Mouse (Mus musculus): ENCODE measurements around the gene Phlda3. TPM values are rescaled to one million over a fixed set of nuclear protein-coding genes. Genes with fewer than 3 reads are reported as not detected.

Phlda3 gene
- total RNA-seq, 2 experiments from 2014 or later: 11.2 to 12.9 TPM

Other genes starting within 250 kb of the Phlda3 start
- gene Nav1, start 158.8 kb upstream of the Phlda3 start, total RNA-seq (2021): 100 to 1,000 TPM; 232 to 237 TPM
- gene Csrp1, start 46.1 kb upstream of the Phlda3 start, total RNA-seq (2021): 10 to 100 TPM; 31.2 to 32.8 TPM
- gene Tnni1, start 13.3 kb downstream of the Phlda3 start, total RNA-seq (2021): not detected
- gene Lad1, start 52.5 kb downstream of the Phlda3 start, total RNA-seq (2021): under 1 TPM; 0.64 to 0.86 TPM
- under 1 TPM; 0.62 to 0.85 TPM for gene Tnnt2, start 70.2 kb downstream of the Phlda3 start, total RNA-seq (2021)
- under 1 TPM in 1 of 2 experiments, not detected in 1; 0.18 TPM for gene Pkp1, start 153.1 kb downstream of the Phlda3 start, total RNA-seq (2021)
- under 1 TPM; 0.08 to 0.10 TPM for gene Igfn1, start 240.2 kb downstream of the Phlda3 start, total RNA-seq (2021)
- 10 to 100 TPM; 64.2 to 77.1 TPM for gene Tmem9, start 242.0 kb downstream of the Phlda3 start, total RNA-seq (2021)

Data from left cerebral cortex, postnatal 4 days (tissue).